Mouse (Mus musculus): Measurements from ENCODE around the gene Cdyl. TPM values are rescaled to one million over a fixed set of nuclear protein-coding genes. Genes with fewer than 3 reads are reported as not detected.
A peak's percentile ranks its signal among the peaks of the same experiment; 100 is the strongest.

The Cdyl gene
- polyA plus RNA-seq, 1 experiment from 2014 or later, result 6.4 TPM

- WGBS, result 85% methylated on average over 5 of the region's 5 CpGs
- H3K27me3 ChIP-seq (ENCODE audit: control insufficient read depth, insufficient read depth, low read length), result no peaks in the 10 kb centered on the region
- H3K27ac ChIP-seq (ENCODE audit: low read length), result no peak overlapping the region
- no peaks in the 10 kb centered on the region for H3K9me3 ChIP-seq (replicated peaks; ENCODE audit: control insufficient read depth, low read length)
- no peak overlapping the region for H3K4me3 ChIP-seq (ENCODE audit: low read length)
- no peaks in the 10 kb centered on the region for H3K4me1 ChIP-seq (ENCODE audit: control insufficient read depth, insufficient read depth, low read length)
- peaks cover 6% of the 10 kb centered on the region; the same call in 1 of the 2 replicates for H3K36me3 ChIP-seq (ENCODE audit: control insufficient read depth, insufficient read depth)
- no peak for ATAC-seq (replicated peaks; ENCODE audit: extremely low read depth, insufficient read depth, low FRiP score)
- H3K4me2 ChIP-seq (ENCODE audit: low read depth, low read length), result no peak overlapping the region
- H3K9ac ChIP-seq (ENCODE audit: low read length), result no peak overlapping the region
Observed at GRCm38 (mm10) chr13:35875396-35875795, 215.8 kb downstream of the Cdyl start.

GRCm38 (mm10) chr13:35878282-35878681, 218.6 kb downstream of the Cdyl start:
- H3K36me3 ChIP-seq (ENCODE audit: control insufficient read depth, insufficient read depth), result no peaks in the 10 kb centered on the region; the same call in 1 of the 2 replicates
- ATAC-seq (replicated peaks; ENCODE audit: extremely low read depth, insufficient read depth, low FRiP score), result no peak
- WGBS, result 38% methylated on average over 1 of the region's 1 CpGs

GRCm38 (mm10) chr13:35879068-35879467, 219.4 kb downstream of the Cdyl start:
- Histone ChIP-seq H3K4me3 (ENCODE audit: low read length) (no peak overlapping the region), H3K9me3 (replicated peaks; ENCODE audit: control insufficient read depth, low read length) (no peaks in the 10 kb centered on the region), H3K4me1 (ENCODE audit: control insufficient read depth, insufficient read depth, low read length) (no peaks in the 10 kb centered on the region), H3K36me3 (ENCODE audit: control insufficient read depth, insufficient read depth) (no peaks in the 10 kb centered on the region; the same call in 1 of the 2 replicates), H3K27me3 (ENCODE audit: control insufficient read depth, insufficient read depth, low read length) (no peaks in the 10 kb centered on the region), H3K9ac (ENCODE audit: low read length) (no peak overlapping the region), H3K27ac (ENCODE audit: low read length) (no peak overlapping the region), H3K4me2 (ENCODE audit: low read depth, low read length) (no peak overlapping the region)
- WGBS, result 52% methylated on average over 5 of the region's 5 CpGs
- no peak for ATAC-seq (replicated peaks; ENCODE audit: extremely low read depth, insufficient read depth, low FRiP score)

More at GRCm38 (mm10) chr13:35878282-35878681, 218.6 kb downstream of the Cdyl start:
- no peak overlapping the region for H3K4me2 ChIP-seq (ENCODE audit: low read depth, low read length)
- no peak overlapping the region for H3K27ac ChIP-seq (ENCODE audit: low read length)
- H3K27me3 ChIP-seq (ENCODE audit: control insufficient read depth, insufficient read depth, low read length), result no peaks in the 10 kb centered on the region
- no peaks in the 10 kb centered on the region for H3K4me1 ChIP-seq (ENCODE audit: control insufficient read depth, insufficient read depth, low read length)
- no peaks in the 10 kb centered on the region for H3K9me3 ChIP-seq (replicated peaks; ENCODE audit: control insufficient read depth, low read length)
- H3K4me3 ChIP-seq (ENCODE audit: low read length), result no peak overlapping the region
- H3K9ac ChIP-seq (ENCODE audit: low read length), result no peak overlapping the region

- H3K9me3 ChIP-seq (replicated peaks; ENCODE audit: control insufficient read depth, low read length), result no peaks in the 10 kb centered on the region
- no peak overlapping the region for H3K4me3 ChIP-seq (ENCODE audit: low read length)
- H3K4me1 ChIP-seq (ENCODE audit: control insufficient read depth, insufficient read depth, low read length), result no peaks in the 10 kb centered on the region
- no peaks in the 10 kb centered on the region for H3K36me3 ChIP-seq (ENCODE audit: control insufficient read depth, insufficient read depth)
- no peak overlapping the region for H3K9ac ChIP-seq (ENCODE audit: low read length)
- WGBS, result 72% methylated on average over 5 of the region's 5 CpGs
- no peak for ATAC-seq (replicated peaks; ENCODE audit: extremely low read depth, insufficient read depth, low FRiP score)
- no peak overlapping the region for H3K27ac ChIP-seq (ENCODE audit: low read length)
- H3K27me3 ChIP-seq (ENCODE audit: control insufficient read depth, insufficient read depth, low read length), result no peaks in the 10 kb centered on the region
- no peak overlapping the region for H3K4me2 ChIP-seq (ENCODE audit: low read depth, low read length)
Observed at GRCm38 (mm10) chr13:35879519-35879918, 219.9 kb downstream of the Cdyl start.

- no peaks in the 10 kb centered on the region for H3K9me3 ChIP-seq (replicated peaks; ENCODE audit: control insufficient read depth, low read length)
- no peak for ATAC-seq (replicated peaks; ENCODE audit: extremely low read depth, insufficient read depth, low FRiP score)
- no peak overlapping the region for H3K4me2 ChIP-seq (ENCODE audit: low read depth, low read length)
- H3K4me1 ChIP-seq (ENCODE audit: control insufficient read depth, insufficient read depth, low read length), result no peaks in the 10 kb centered on the region; the same call in 1 of the 2 replicates
- H3K4me3 ChIP-seq (ENCODE audit: low read length), result no peak overlapping the region
- 75% methylated on average over 6 of the region's 6 CpGs for WGBS
- no peak overlapping the region for H3K27ac ChIP-seq (ENCODE audit: low read length)
- H3K36me3 ChIP-seq (ENCODE audit: control insufficient read depth, insufficient read depth), result no peaks in the 10 kb centered on the region
- no peaks in the 10 kb centered on the region for H3K27me3 ChIP-seq (ENCODE audit: control insufficient read depth, insufficient read depth, low read length)
- no peak overlapping the region for H3K9ac ChIP-seq (ENCODE audit: low read length)
Observed at GRCm38 (mm10) chr13:35880555-35881046, 221.0 kb downstream of the Cdyl start.

GRCm38 (mm10) chr13:35886121-35886725, 226.6 kb downstream of the Cdyl start:
- no peak overlapping the region for H3K4me3 ChIP-seq (ENCODE audit: low read length)
- H3K36me3 ChIP-seq (ENCODE audit: control insufficient read depth, insufficient read depth), result no peaks in the 10 kb centered on the region
- ATAC-seq (replicated peaks; ENCODE audit: extremely low read depth, insufficient read depth, low FRiP score), result no peak
- no peak overlapping the region for H3K4me2 ChIP-seq (ENCODE audit: low read depth, low read length)
- peaks cover 3% of the 10 kb centered on the region; the same call in 1 of the 2 replicates for H3K4me1 ChIP-seq (ENCODE audit: control insufficient read depth, insufficient read depth, low read length)
- no peak overlapping the region for H3K9ac ChIP-seq (ENCODE audit: low read length)
- WGBS, result 29% methylated on average over 15 of the region's 15 CpGs
- no peaks in the 10 kb centered on the region for H3K9me3 ChIP-seq (replicated peaks; ENCODE audit: control insufficient read depth, low read length)
- no peak overlapping the region for H3K27ac ChIP-seq (ENCODE audit: low read length)
- H3K27me3 ChIP-seq (ENCODE audit: control insufficient read depth, insufficient read depth, low read length), result no peaks in the 10 kb centered on the region

- peaks cover 8% of the 10 kb centered on the region for H3K36me3 ChIP-seq (ENCODE audit: control insufficient read depth, insufficient read depth)
- no peak overlapping the region for H3K4me3 ChIP-seq (ENCODE audit: low read length)
- no peaks in the 10 kb centered on the region for H3K27me3 ChIP-seq (ENCODE audit: control insufficient read depth, insufficient read depth, low read length)
- no peak overlapping the region for H3K27ac ChIP-seq (ENCODE audit: low read length)
- H3K9ac ChIP-seq (ENCODE audit: low read length), result no peak overlapping the region
- H3K4me1 ChIP-seq (ENCODE audit: control insufficient read depth, insufficient read depth, low read length), result no peaks in the 10 kb centered on the region
- no peak for ATAC-seq (replicated peaks; ENCODE audit: extremely low read depth, insufficient read depth, low FRiP score)
- WGBS, result 68% methylated on average over 3 of the region's 3 CpGs
- no peak overlapping the region for H3K4me2 ChIP-seq (ENCODE audit: low read depth, low read length)
- no peaks in the 10 kb centered on the region for H3K9me3 ChIP-seq (replicated peaks; ENCODE audit: control insufficient read depth, low read length)
Observed at GRCm38 (mm10) chr13:35892866-35893265, 233.2 kb downstream of the Cdyl start.

GRCm38 (mm10) chr13:35905378-35905777, 245.7 kb downstream of the Cdyl start:
- 0 out of 2 replicates have a peak, but pooled peaks cover 2% of the 10 kb centered on the region for H3K36me3 ChIP-seq (ENCODE audit: control insufficient read depth, insufficient read depth)
- no peak overlapping the region for H3K27ac ChIP-seq (ENCODE audit: low read length)
- ATAC-seq (replicated peaks; ENCODE audit: extremely low read depth, insufficient read depth, low FRiP score), result no peak
- H3K9ac ChIP-seq (ENCODE audit: low read length), result peak overlapping the region; percentile 79
- under 1% methylated on average over 13 of the region's 13 CpGs for WGBS
- no peaks in the 10 kb centered on the region for H3K27me3 ChIP-seq (ENCODE audit: control insufficient read depth, insufficient read depth, low read length)
- peak overlapping the region; percentile 94 for H3K4me2 ChIP-seq (ENCODE audit: low read depth, low read length)
- H3K9me3 ChIP-seq (replicated peaks; ENCODE audit: control insufficient read depth, low read length), result no peaks in the 10 kb centered on the region
- no peaks in the 10 kb centered on the region for H3K4me1 ChIP-seq (ENCODE audit: control insufficient read depth, insufficient read depth, low read length)
- H3K4me3 ChIP-seq (ENCODE audit: low read length), result peak overlapping the region; percentile 68

- Histone ChIP-seq H3K9me3 (replicated peaks; ENCODE audit: control insufficient read depth, low read length) (no peaks in the 10 kb centered on the region), H3K4me3 (ENCODE audit: low read length) (peak within 1 kb of the TSS; percentile 68), H3K9ac (ENCODE audit: low read length) (peak within 1 kb of the TSS; percentile 79), H3K4me2 (ENCODE audit: low read depth, low read length) (peak within 1 kb of the TSS; percentile 94), H3K36me3 (ENCODE audit: control insufficient read depth, insufficient read depth) (0 out of 2 replicates have a peak, but pooled peaks cover 2% of the 10 kb centered on the region), H3K27me3 (ENCODE audit: control insufficient read depth, insufficient read depth, low read length) (no peaks in the 10 kb centered on the region), H3K4me1 (ENCODE audit: control insufficient read depth, insufficient read depth, low read length) (no peaks in the 10 kb centered on the region), H3K27ac (ENCODE audit: low read length) (0 out of 2 replicates have a peak within 1 kb of the TSS, but pooled peaks have one; percentile 3)
- 0% methylated on average over 35 of the region's 35 CpGs for whole genome bisulfite sequencing
- peak; percentile 100 for ATAC-seq (replicated peaks; ENCODE audit: extremely low read depth, insufficient read depth, low FRiP score)
Observed at GRCm38 (mm10) chr13:35905879-35906481, 246.3 kb downstream of the Cdyl start, which contains the start of gene Rpp40. Gene Rpp40, minus strand, starts transcription at chr13:35906359.
